In the genomic region with DNA sequence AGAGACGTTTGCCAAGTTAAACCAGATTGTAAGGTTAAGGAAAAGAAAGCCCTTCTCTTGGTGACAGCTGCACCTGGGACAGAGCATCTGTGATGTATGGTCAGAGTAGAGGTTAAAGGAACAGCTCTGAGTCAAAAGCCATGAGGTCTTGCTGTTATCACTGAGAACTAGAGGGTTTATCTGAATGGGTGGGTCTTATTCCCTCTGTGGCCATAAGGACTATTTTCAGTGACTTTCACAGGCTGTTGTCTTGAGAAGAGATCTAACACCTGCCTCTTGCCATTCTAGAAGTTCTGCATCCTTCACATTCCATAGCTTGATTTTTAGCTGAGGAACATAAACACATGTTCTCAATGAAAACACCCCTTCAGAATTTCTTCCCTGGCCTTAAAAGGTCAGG, we compare ENCODE assay signal across 15 mouse cellular contexts.
"Had no signal": no experiment of that assay in that cellular context is flagged by ENCODE, and none has a peak within 500 bp of the region (broad histone marks: within the 10 kb centered on the region; RNA-seq: fewer than 3 reads in every experiment).

No protein-coding gene starts in this region.

- H3K4me3 ChIP-seq: layer of hippocampus, adult 2 months; limb, embryonic 15.5 days; midbrain, embryonic 12.5 days; midbrain, embryonic 15.5 days had no signal

- H3K27ac ChIP-seq: layer of hippocampus, adult 2 months; limb, embryonic 15.5 days; liver, embryonic 14.5 days; macrophage; midbrain, embryonic 12.5 days; midbrain, embryonic 15.5 days had no signal

- H3K4me1 ChIP-seq: limb, embryonic 15.5 days; midbrain, embryonic 12.5 days; midbrain, embryonic 15.5 days had no signal

- DNase-seq: kidney, adult 18-20 months; kidney, postnatal 10 days; layer of hippocampus, adult 9-11 months; liver, postnatal 0 days; lung, embryonic 14.5 days; thymus, adult 18-20 months; thymus, postnatal 36 days had no signal

- H3K9me3 ChIP-seq: limb, embryonic 15.5 days; midbrain, embryonic 12.5 days; midbrain, embryonic 15.5 days had no signal

- H3K9ac ChIP-seq: limb, embryonic 15.5 days; liver, embryonic 14.5 days; liver, postnatal 0 days; lung, embryonic 14.5 days; midbrain, embryonic 12.5 days; midbrain, embryonic 15.5 days had no signal

- H3K36me3 ChIP-seq: limb, embryonic 15.5 days; midbrain, embryonic 12.5 days; midbrain, embryonic 15.5 days had no signal

- ATAC-seq: liver, postnatal 0 days; lung, postnatal 0 days; midbrain, embryonic 15.5 days had no signal

- H3K4me2 ChIP-seq: limb, embryonic 15.5 days; liver, embryonic 11.5 days; lung, embryonic 14.5 days; midbrain, embryonic 12.5 days; midbrain, embryonic 15.5 days had no signal

- H3K27me3 ChIP-seq: limb, embryonic 15.5 days; midbrain, embryonic 12.5 days; midbrain, embryonic 15.5 days had no signal
